Mouse (Mus musculus) limb, embryonic 11.5 days (tissue): ENCODE results near the gene Hus1b. TPM values are rescaled to one million over a fixed set of nuclear protein-coding genes. Genes with fewer than 3 reads are reported as not detected.

ENCODE experiments used
- ATAC-seq: fragments of 200-750 bp; cut with Nextera tagmentation; 2 replicates; pipeline ENCODE4 v1.8.0; 2017; ENCODE audit warnings: low read depth; ENCODE audit not compliant: insufficient number of reproducible peaks, low FRiP score, low TSS enrichment
- DNase-seq: peaks from one replicate; pipeline ENCODE4 v3.0.0-alpha.2; 2015; ENCODE audit warnings: low spot score
- H3K27ac ChIP-seq: fragments of 300-500 bp; sonication (generic); replicated peaks from 2 replicates; pipeline ENCODE4 v1.5.1; 2014; ENCODE audit warnings: low read depth, mild to moderate bottlenecking, low read length
- H3K27me3 ChIP-seq: fragments of 300-500 bp; sonication (generic); 2 replicates; pipeline ENCODE4 v1.6.1; 2014; ENCODE audit warnings: mild to moderate bottlenecking, low read length, mixed read lengths; ENCODE audit not compliant: control insufficient read depth, insufficient read depth
- H3K36me3 ChIP-seq: fragments of 300-500 bp; sonication (generic); 2 replicates; pipeline ENCODE4 v1.6.1; 2014; ENCODE audit warnings: mild to moderate bottlenecking, low read length, moderate library complexity, mixed read lengths; ENCODE audit not compliant: control insufficient read depth, insufficient read depth
- H3K4me1 ChIP-seq: fragments of 300-500 bp; sonication (generic); 2 replicates; pipeline ENCODE4 v1.6.1; 2014; ENCODE audit warnings: low read length, mixed read lengths; ENCODE audit not compliant: control insufficient read depth, insufficient read depth
- H3K4me2 ChIP-seq: fragments of 300-500 bp; sonication (generic); 2 replicates; pipeline ENCODE4 v1.6.1; 2014; ENCODE audit warnings: low read depth, mild to moderate bottlenecking, moderate library complexity; ENCODE audit not compliant: severe bottlenecking
- H3K4me3 ChIP-seq: fragments of 300-500 bp; sonication (generic); 2 replicates; pipeline ENCODE4 v1.5.1; 2014; ENCODE audit warnings: low read depth, low read length
- H3K9ac ChIP-seq: fragments of 300-500 bp; sonication (generic); 2 replicates; pipeline ENCODE4 v1.6.1; 2014; ENCODE audit warnings: mild to moderate bottlenecking, low read length
- H3K9me3 ChIP-seq: fragments of 300-500 bp; sonication (generic); 2 replicates; pipeline ENCODE4 v1.6.1; 2016; ENCODE audit warnings: low read length; ENCODE audit not compliant: control insufficient read depth
- WGBS: fragments of 180-500 bp; shearing (Covaris S2); extraction: QIAGEN DNeasy Blood & Tissue Kit; methylation state at CpG from one replicate; pipeline ENCODE4 v1.1.7; 2014; 5-methylcytosine and 5-hydroxymethylcytosine counted together
- polyA plus RNA-seq: library from polyadenylated mRNA; unstranded; fragments of >200 nt; fragmentation: Nextera tagmentation; extraction: Ambion mirVana; gene quantifications from 2 replicates; pipeline ENCODE4 v1.2.1, GENCODE M21; 2014

The Hus1b gene
- polyA plus RNA-seq, 1 experiment from 2014 or later: not detected

- no peak overlapping the region for H3K9ac ChIP-seq
- H3K36me3 ChIP-seq: no peaks in the 10 kb centered on the region
- ATAC-seq: no peak
- H3K4me3 ChIP-seq: no peak overlapping the region
- H3K4me2 ChIP-seq: no peak overlapping the region
- no peaks in the 10 kb centered on the region for H3K27me3 ChIP-seq
- 75% methylated on average over 4 of the region's 4 CpGs for WGBS
- no peaks in the 10 kb centered on the region for H3K9me3 ChIP-seq
- no peak for DNase-seq
- H3K27ac ChIP-seq: no peak overlapping the region
- H3K4me1 ChIP-seq: peaks cover 7% of the 10 kb centered on the region
These were observed 20.8 kb upstream of the Hus1b start for GRCm38 (mm10) chr13:30968311-30968710.

GRCm38 (mm10) chr13:30966507-30966911 lies 18.9 kb upstream of the Hus1b start:
- DNase-seq (peak; percentile 43), ATAC-seq (peak; percentile 44; the same call in 1 of the 2 replicates)
- Histone ChIP-seq H3K9ac (no peak overlapping the region), H3K4me3 (no peak overlapping the region), H3K4me2 (peak overlapping the region; percentile 31; the same call in 1 of the 2 replicates), H3K27me3 (no peaks in the 10 kb centered on the region), H3K36me3 (no peaks in the 10 kb centered on the region), H3K4me1 (peaks cover 7% of the 10 kb centered on the region), H3K9me3 (no peaks in the 10 kb centered on the region), H3K27ac (no peak overlapping the region)
- 11% methylated on average over 10 of the region's 10 CpGs for WGBS

- WGBS: 60% methylated on average over 2 of the region's 2 CpGs
- ATAC-seq: no peak
These were observed 14.4 kb upstream of the Hus1b start for GRCm38 (mm10) chr13:30961932-30962331.

GRCm38 (mm10) chr13:30960714-30961113 lies 13.2 kb upstream of the Hus1b start:
- DNase-seq: no peak
- Histone ChIP-seq H3K27me3 (no peaks in the 10 kb centered on the region), H3K27ac (no peak overlapping the region), H3K36me3 (no peaks in the 10 kb centered on the region), H3K9me3 (no peaks in the 10 kb centered on the region), H3K4me3 (no peak overlapping the region), H3K4me1 (no peaks in the 10 kb centered on the region), H3K9ac (no peak overlapping the region), H3K4me2 (no peak overlapping the region)
- no peak for ATAC-seq
- WGBS: 79% methylated on average over 2 of the region's 2 CpGs

More at GRCm38 (mm10) chr13:30961932-30962331, 14.4 kb upstream of the Hus1b start:
- Histone ChIP-seq H3K4me1 (peaks cover 4% of the 10 kb centered on the region), H3K4me2 (no peak overlapping the region), H3K4me3 (no peak overlapping the region), H3K9me3 (no peaks in the 10 kb centered on the region), H3K36me3 (no peaks in the 10 kb centered on the region), H3K27ac (no peak overlapping the region), H3K9ac (no peak overlapping the region), H3K27me3 (no peaks in the 10 kb centered on the region)
- no peak for DNase-seq

- no peaks in the 10 kb centered on the region for H3K27me3 ChIP-seq
- 74% methylated on average over 1 of the region's 1 CpGs for whole genome bisulfite sequencing
- ATAC-seq (no peak), DNase-seq (peak; percentile 17)
- H3K36me3 ChIP-seq: no peaks in the 10 kb centered on the region
- no peak overlapping the region for H3K4me3 ChIP-seq
- no peak overlapping the region for H3K27ac ChIP-seq
- no peak overlapping the region for H3K4me2 ChIP-seq
- H3K9me3 ChIP-seq: no peaks in the 10 kb centered on the region
- H3K9ac ChIP-seq: no peak overlapping the region
- no peaks in the 10 kb centered on the region for H3K4me1 ChIP-seq
These were observed 6.0 kb upstream of the Hus1b start for GRCm38 (mm10) chr13:30953580-30953979.

GRCm38 (mm10) chr13:30952044-30952443 lies 4.5 kb upstream of the Hus1b start:
- Histone ChIP-seq H3K4me2 (no peak overlapping the region), H3K27me3 (no peaks in the 10 kb centered on the region), H3K9ac (no peak overlapping the region), H3K9me3 (no peaks in the 10 kb centered on the region), H3K4me1 (no peaks in the 10 kb centered on the region), H3K36me3 (no peaks in the 10 kb centered on the region), H3K27ac (no peak overlapping the region), H3K4me3 (no peak overlapping the region)
- DNase-seq: peak; percentile 10
- WGBS: 93% methylated on average over 2 of the region's 2 CpGs
- no peak for ATAC-seq

GRCm38 (mm10) chr13:30949181-30949580 lies 1.6 kb upstream of the Hus1b start:
- ATAC-seq: no peak
- Histone ChIP-seq H3K36me3 (no peaks in the 10 kb centered on the region), H3K4me3 (no peak overlapping the region), H3K27ac (no peak overlapping the region), H3K9me3 (no peaks in the 10 kb centered on the region), H3K4me2 (no peak overlapping the region), H3K9ac (no peak overlapping the region), H3K27me3 (no peaks in the 10 kb centered on the region), H3K4me1 (no peaks in the 10 kb centered on the region)
- no peak for DNase-seq
- WGBS: 95% methylated on average over 9 of the region's 9 CpGs

DNA sequence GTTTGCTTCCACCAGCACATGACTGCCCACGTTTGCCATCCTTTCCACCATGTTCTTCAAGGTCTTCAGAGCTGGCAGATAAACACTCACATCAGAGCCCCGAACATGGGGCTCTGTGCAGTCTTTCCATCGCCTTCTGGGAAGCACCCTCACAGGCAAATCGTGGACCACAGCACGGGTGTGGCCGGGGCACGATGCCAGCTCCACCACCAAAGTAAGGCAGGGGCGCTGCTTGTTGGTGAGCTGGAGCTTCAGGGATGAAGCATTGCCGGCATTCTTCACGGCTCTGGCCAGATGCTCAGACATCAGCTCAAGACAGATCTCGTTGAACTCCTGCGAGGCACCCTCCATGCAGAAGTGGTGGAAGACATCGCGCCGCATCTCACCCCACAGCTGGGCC lies 430 bp downstream of the Hus1b start:
- WGBS: 93% methylated on average over 15 of the region's 15 CpGs
- Histone ChIP-seq H3K4me3 (no peak overlapping the region), H3K36me3 (no peaks in the 10 kb centered on the region), H3K27ac (no peak overlapping the region), H3K9me3 (no peaks in the 10 kb centered on the region), H3K4me1 (no peaks in the 10 kb centered on the region), H3K4me2 (no peak overlapping the region), H3K27me3 (no peaks in the 10 kb centered on the region), H3K9ac (no peak overlapping the region)
- ATAC-seq (no peak), DNase-seq (no peak)

DNA sequence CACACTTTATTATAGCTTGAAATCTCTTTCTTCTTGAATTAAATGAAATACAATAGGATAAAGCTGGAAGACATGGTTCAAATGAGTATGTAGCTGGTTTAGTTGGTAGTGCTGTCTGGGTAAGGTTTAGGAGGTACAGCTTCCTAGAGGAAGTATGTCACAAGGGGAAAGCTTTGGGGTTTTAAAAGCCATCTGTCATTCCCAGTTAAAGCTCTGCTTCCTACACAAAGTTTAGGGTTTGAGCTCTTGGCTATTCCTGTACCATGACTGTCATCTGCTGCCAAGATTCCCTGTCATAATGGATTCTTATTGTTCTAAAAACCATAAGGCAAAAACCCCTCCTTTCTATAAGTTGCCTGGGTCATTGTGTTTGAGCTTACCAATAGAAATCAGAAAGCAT lies 1.8 kb downstream of the Hus1b start:
- no peak overlapping the region for H3K9ac ChIP-seq
- H3K9me3 ChIP-seq: no peaks in the 10 kb centered on the region
- H3K4me2 ChIP-seq: no peak overlapping the region
- H3K4me1 ChIP-seq: no peaks in the 10 kb centered on the region
- no peaks in the 10 kb centered on the region for H3K27me3 ChIP-seq
- no peak overlapping the region for H3K27ac ChIP-seq
- H3K36me3 ChIP-seq: no peaks in the 10 kb centered on the region
- ATAC-seq: no peak
- DNase-seq: no peak
- no peak overlapping the region for H3K4me3 ChIP-seq
